Mouse (Mus musculus) thymus, adult 2 months (tissue): ENCODE data around the gene 9230112D13Rik. TPM values are rescaled to one million over a fixed set of nuclear protein-coding genes. Genes with fewer than 3 reads are reported as not detected.
A peak's percentile ranks its signal among the peaks of the same experiment; 100 is the strongest.

ENCODE experiments used
- DNase-seq: peaks from one replicate; pipeline ENCODE4 v3.0.0; 2021
- H3K27ac ChIP-seq: fragments of 200-500 bp; 2 replicates; pipeline ENCODE4 v1.5.1; 2012; ENCODE audit warnings: low read length, control low read depth; ENCODE audit not compliant: control insufficient read depth, insufficient read depth
- H3K27me3 ChIP-seq: fragments of 200-500 bp; 2 replicates; pipeline ENCODE4 v1.6.1; 2012; ENCODE audit warnings: mild to moderate bottlenecking, low read length, moderate library complexity, mixed read lengths; ENCODE audit not compliant: control insufficient read depth, insufficient read depth
- H3K36me3 ChIP-seq: fragments of 200-500 bp; 2 replicates; pipeline ENCODE4 v1.6.1; 2012; ENCODE audit warnings: mild to moderate bottlenecking, low read length, moderate library complexity; ENCODE audit not compliant: control insufficient read depth, insufficient read depth
- H3K4me1 ChIP-seq: fragments of 200-500 bp; replicated peaks from 2 replicates; pipeline ENCODE4 v1.6.1; 2012; ENCODE audit warnings: low read length; ENCODE audit not compliant: control insufficient read depth, insufficient read depth
- H3K4me3 ChIP-seq: fragments of 200-500 bp; 2 replicates; pipeline ENCODE4 v1.5.1; 2012; ENCODE audit warnings: mild to moderate bottlenecking, low read length, control low read depth, moderate library complexity; ENCODE audit not compliant: control insufficient read depth, insufficient read depth
- CTCF ChIP-seq: fragments of 200-500 bp; IDR thresholded peaks from 2 replicates; pipeline ENCODE4 v1.5.1; 2012; ENCODE audit warnings: mild to moderate bottlenecking, control low read depth, low read length, moderate library complexity, borderline replicate concordance; ENCODE audit not compliant: control insufficient read depth, poor library complexity, insufficient read depth; ENCODE audit errors: extremely low read depth
- POLR2A ChIP-seq: fragments of 200-500 bp; IDR thresholded peaks from 2 replicates; pipeline ENCODE4 v1.6.1; 2012; ENCODE audit warnings: mild to moderate bottlenecking, low read length, control low read depth, moderate library complexity; ENCODE audit not compliant: control insufficient read depth, poor library complexity, insufficient read depth; ENCODE audit errors: extremely low read depth
- WGBS: fragments of 180-500 bp; shearing (Covaris S2); methylation state at CpG from one replicate; pipeline ENCODE4 v1.1.7; 2018; 5-methylcytosine and 5-hydroxymethylcytosine counted together
- polyA plus RNA-seq: library from polyadenylated mRNA; depleted of rRNA; stranded (reverse); fragments of >200 nt; gene quantifications from 2 replicates; pipeline ENCODE4 v1.2.3, GENCODE M21; 2012; rRNA removed

The 9230112D13Rik gene
- polyA plus RNA-seq = not detected in 2 replicates

DNA sequence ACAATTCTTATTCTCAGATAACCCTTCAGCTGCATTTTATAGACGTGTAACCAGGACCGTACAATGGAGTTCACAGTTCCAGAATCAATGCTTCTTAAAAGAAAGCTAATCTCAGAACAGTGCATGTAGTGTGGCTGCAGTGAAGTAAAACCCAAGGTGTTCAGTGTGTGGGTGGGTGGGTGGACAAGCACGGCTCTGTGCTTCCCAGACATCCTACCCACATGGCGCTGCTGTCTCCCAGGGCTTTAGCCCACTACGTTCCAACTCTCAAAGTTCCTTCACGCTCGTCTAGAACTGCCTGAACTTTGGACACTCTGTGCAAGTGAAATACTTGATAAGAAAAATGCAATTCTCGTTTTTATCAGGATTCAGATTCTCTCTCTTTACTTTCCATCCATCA is at the start of gene 9230112D13Rik:
Gene 9230112D13Rik (minus strand): TSS at position 101 of the 400 bp plus-strand sequence.
- H3K27ac ChIP-seq = no peak within 1 kb of the TSS
- TF ChIP-seq POLR2A (no peak), CTCF (no peak)
- no peaks in the 10 kb centered on the region for H3K27me3 ChIP-seq
- H3K4me3 ChIP-seq = no peak within 1 kb of the TSS
- H3K36me3 ChIP-seq = no peaks in the 10 kb centered on the region
- no peaks in the 10 kb centered on the region for H3K4me1 ChIP-seq
- 93% methylated on average over 8 of the region's 8 CpGs for WGBS
- DNase-seq = no peak

DNA sequence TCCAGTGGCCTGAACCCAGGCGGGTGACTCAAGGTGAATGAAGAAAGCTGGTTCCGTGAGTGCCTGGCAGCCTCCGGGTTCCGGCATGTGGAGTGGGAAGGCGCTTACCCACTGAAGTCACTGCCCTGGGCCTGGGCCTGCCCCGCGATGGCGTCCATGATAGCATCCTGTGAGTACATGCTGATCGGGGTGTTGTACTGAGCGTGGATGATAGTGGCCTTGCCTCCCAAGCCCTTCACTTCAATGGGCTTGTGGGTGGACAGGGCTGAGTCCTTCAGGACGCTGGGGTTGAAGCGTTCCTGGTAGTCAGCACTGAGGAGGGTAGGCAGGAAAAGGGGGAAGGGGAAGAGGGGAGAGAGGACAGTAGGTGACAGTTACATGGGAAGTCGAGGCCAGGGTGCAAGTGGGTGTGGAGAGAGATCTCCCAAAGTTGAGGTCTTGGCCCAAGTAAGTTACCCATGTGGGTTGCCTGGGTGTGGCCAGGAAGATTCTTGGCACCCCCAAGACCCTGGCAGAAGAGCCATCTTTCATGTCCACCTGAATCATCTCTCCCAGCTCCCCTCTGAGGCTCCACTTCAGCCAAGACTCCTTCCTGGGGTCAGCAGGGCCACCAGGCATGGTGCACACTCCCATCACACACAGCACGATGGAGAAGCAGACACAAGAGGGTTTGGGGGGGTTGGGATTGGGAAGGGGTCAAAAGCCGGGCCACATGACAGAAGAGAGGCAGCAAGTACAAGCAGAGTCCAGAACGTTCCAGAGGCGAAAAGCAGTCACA is 49.2 kb upstream of the 9230112D13Rik start:
- TF ChIP-seq CTCF (no peak), POLR2A (no peak)
- Histone ChIP-seq H3K36me3 (no peaks in the 10 kb centered on the region), H3K27me3 (no peaks in the 10 kb centered on the region), H3K4me1 (no peaks in the 10 kb centered on the region), H3K4me3 (no peak overlapping the region), H3K27ac (no peak overlapping the region)
- WGBS = 89% methylated on average over 17 of the region's 17 CpGs
- DNase-seq = no peak

DNA sequence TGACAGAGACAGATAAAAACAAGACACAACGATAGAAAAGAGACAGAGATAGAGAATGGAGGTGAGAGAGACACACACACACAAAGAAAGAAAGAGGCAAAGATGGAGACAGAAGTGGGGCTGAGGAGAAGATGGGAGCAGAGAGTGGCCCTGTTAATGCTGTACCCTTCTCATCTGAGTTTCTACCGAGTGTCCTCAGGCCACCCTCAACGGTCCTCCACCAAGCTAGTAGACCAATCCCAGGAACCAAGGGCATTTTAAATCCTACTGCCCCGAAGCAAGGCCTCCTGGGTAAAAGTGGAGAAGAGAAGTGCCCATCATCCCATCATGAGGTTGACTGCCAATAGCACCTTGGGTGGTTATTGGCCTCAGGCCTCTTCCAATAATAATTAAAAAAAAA is 48.3 kb upstream of the 9230112D13Rik start:
- TF ChIP-seq POLR2A (no peak), CTCF (no peak)
- Histone ChIP-seq H3K36me3 (no peaks in the 10 kb centered on the region), H3K27ac (no peak overlapping the region), H3K4me3 (no peak overlapping the region), H3K27me3 (no peaks in the 10 kb centered on the region), H3K4me1 (no peaks in the 10 kb centered on the region)
- WGBS = 82% methylated on average over 4 of the region's 4 CpGs
- no peak for DNase-seq

DNA sequence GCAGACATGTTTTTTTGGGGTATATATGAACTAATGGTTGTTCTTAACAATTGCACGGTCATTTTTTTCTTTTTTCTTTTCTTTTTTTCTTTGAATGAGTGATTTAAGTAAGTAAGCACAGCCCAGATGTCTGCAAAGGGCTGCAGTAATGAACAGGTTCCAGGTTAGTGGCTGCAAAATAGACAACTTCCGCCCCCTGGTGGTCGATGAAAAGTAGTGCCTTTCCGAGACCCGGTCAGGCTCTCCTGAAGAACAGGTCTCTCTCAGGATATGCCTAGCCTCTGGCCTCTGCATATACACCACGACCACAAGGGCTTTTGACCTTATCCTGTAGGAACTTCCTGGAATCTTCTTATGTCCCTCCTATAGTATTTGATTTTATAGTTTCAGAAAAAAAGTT is 47.7 kb upstream of the 9230112D13Rik start:
- Histone ChIP-seq H3K4me3 (no peak overlapping the region), H3K27me3 (no peaks in the 10 kb centered on the region), H3K4me1 (no peaks in the 10 kb centered on the region), H3K36me3 (no peaks in the 10 kb centered on the region), H3K27ac (no peak overlapping the region)
- DNase-seq = peak; percentile 62
- TF ChIP-seq POLR2A = no peak
- TF ChIP-seq CTCF = no peak; the same call in 1 of the 2 replicates
- WGBS = under 1% methylated on average over 6 of the region's 6 CpGs

DNA sequence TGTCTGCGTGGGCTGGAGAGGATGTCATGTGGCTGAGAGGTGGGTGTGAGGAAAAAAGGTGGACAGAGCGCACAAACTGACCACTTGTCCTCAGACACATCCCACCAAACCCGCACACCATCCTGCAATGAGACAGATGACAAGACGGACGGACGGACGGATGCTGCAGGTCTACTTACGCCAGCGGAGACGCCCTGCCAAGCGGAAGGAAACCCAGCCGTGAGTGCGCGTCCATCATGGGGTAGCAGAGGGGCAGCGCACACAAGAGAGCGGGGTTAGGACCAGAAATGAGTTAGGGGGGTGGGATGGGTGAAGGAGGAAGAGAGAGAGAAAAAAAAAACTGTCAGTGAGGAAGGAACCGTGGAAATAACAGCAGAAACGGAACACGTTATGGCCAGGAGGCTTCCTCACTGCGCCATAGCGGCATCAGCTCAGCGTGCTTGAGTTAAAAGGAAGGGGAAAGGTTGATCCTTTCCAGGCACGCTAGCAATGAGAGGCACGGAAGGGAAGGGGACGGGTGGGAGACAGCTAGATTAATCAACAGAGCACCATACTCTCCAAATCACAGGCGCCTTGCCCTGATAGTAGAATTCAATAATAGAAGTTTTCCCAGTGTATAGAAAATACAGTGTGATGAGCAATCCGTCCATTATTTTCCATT is 47.1 kb upstream of the 9230112D13Rik start:
- H3K4me1 ChIP-seq = no peaks in the 10 kb centered on the region
- no peaks in the 10 kb centered on the region for H3K36me3 ChIP-seq
- H3K27me3 ChIP-seq = no peaks in the 10 kb centered on the region
- no peak overlapping the region for H3K27ac ChIP-seq
- TF ChIP-seq POLR2A (no peak), CTCF (no peak)
- 30% methylated on average over 27 of the region's 27 CpGs for WGBS
- no peak for DNase-seq
- H3K4me3 ChIP-seq = no peak overlapping the region

DNA sequence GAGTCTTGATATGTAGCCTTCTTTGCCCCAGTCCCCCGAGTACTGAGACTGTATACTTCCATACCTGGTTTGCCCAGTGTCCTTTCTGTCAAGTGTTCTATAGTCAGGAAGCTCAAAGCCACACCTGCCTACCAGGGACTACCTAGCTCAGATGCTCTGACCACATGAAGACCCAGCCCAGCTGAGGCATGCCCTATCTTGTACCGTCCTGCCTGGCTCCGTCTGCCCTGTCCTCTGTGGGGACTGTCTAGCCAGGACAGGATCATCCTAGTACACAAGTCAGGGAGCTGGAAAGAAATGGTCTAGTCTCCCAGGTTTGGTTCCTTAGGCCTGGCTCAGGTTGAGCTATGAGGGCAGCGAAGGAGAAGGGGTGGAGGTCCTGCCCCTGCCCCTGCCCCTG is 46.0 kb upstream of the 9230112D13Rik start:
- H3K4me1 ChIP-seq = no peaks in the 10 kb centered on the region
- TF ChIP-seq CTCF (no peak), POLR2A (no peak)
- H3K36me3 ChIP-seq = no peaks in the 10 kb centered on the region
- no peak overlapping the region for H3K4me3 ChIP-seq
- DNase-seq = no peak
- no peaks in the 10 kb centered on the region for H3K27me3 ChIP-seq
- WGBS = 83% methylated on average over 4 of the region's 4 CpGs
- H3K27ac ChIP-seq = no peak overlapping the region
